Mouse (Mus musculus) heart, embryonic 11.5 days (tissue): ENCODE results near the gene Myo3b. TPM values are rescaled to one million over a fixed set of nuclear protein-coding genes. Genes with fewer than 3 reads are reported as not detected.

ENCODE experiments used
- ATAC-seq: fragments of 200-750 bp; cut with Nextera tagmentation; replicated peaks from 2 replicates; pipeline ENCODE4 v1.8.0; 2017; ENCODE audit warnings: moderate library complexity; ENCODE audit not compliant: insufficient number of reproducible peaks, low FRiP score, low TSS enrichment
- H3K27ac ChIP-seq: fragments of 300-500 bp; sonication (generic); 2 replicates; pipeline ENCODE4 v1.5.1; 2014; ENCODE audit warnings: mild to moderate bottlenecking, low read depth, low read length
- H3K27me3 ChIP-seq: fragments of 300-500 bp; sonication (generic); 2 replicates; pipeline ENCODE4 v1.6.1; 2014; ENCODE audit warnings: mild to moderate bottlenecking, low read length, mixed read lengths; ENCODE audit not compliant: control insufficient read depth, insufficient read depth
- H3K36me3 ChIP-seq: fragments of 300-500 bp; sonication (generic); 2 replicates; pipeline ENCODE4 v1.6.1; 2014; ENCODE audit warnings: mild to moderate bottlenecking, low read length, moderate library complexity, mixed read lengths; ENCODE audit not compliant: control insufficient read depth, insufficient read depth
- H3K4me1 ChIP-seq: fragments of 300-500 bp; sonication (generic); 2 replicates; pipeline ENCODE4 v1.6.1; 2014; ENCODE audit warnings: low read length; ENCODE audit not compliant: control insufficient read depth, insufficient read depth
- H3K4me2 ChIP-seq: fragments of 300-500 bp; sonication (generic); 2 replicates; pipeline ENCODE4 v1.6.1; 2014; ENCODE audit warnings: mild to moderate bottlenecking, moderate library complexity
- H3K4me3 ChIP-seq: fragments of 300-500 bp; sonication (generic); 2 replicates; pipeline ENCODE4 v1.5.1; 2014; ENCODE audit warnings: low read depth, low read length
- H3K9ac ChIP-seq: fragments of 300-500 bp; sonication (generic); 2 replicates; pipeline ENCODE4 v1.6.1; 2014; ENCODE audit warnings: mild to moderate bottlenecking, low read depth, low read length, moderate library complexity
- H3K9me3 ChIP-seq: fragments of 300-500 bp; sonication (generic); replicated peaks from 2 replicates; pipeline ENCODE4 v1.6.1; 2016; ENCODE audit warnings: low read length; ENCODE audit not compliant: control insufficient read depth
- WGBS: fragments of 180-500 bp; shearing (Covaris S2); extraction: QIAGEN DNeasy Blood & Tissue Kit; methylation state at CpG from one replicate; pipeline ENCODE4 v1.1.7; 2014; ENCODE audit not compliant: insufficient replicate concordance; 5-methylcytosine and 5-hydroxymethylcytosine counted together
- polyA plus RNA-seq: library from polyadenylated mRNA; unstranded; fragments of >200 nt; fragmentation: Nextera tagmentation; extraction: Ambion mirVana; gene quantifications from 2 replicates; pipeline ENCODE4 v1.2.1, GENCODE M21; 2014

The Myo3b gene
- polyA plus RNA-seq, 1 experiment from 2014 or later: 0.30 TPM

DNA sequence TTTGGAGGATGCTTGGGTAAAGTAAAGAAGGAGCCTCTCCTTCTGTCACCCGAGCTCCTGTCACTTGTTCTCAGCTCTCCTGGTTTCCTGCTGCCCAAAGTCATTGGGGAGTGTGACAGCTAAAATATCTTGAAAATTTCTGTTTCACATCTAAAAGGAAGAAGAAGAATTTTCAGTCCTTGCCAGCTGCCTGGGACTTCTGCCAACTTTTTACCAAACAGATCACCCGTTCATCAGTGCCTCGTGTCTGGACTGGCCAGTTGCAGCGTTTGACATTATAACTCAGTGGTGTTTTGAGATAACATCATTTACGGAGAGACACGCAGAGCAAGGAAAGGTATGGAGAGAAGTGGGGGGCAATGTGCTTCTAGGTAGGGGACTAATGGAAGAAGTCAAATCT, 20.7 kb upstream of the Myo3b start:
- peak overlapping the region; percentile 15; the same call in 1 of the 2 replicates for H3K27ac ChIP-seq
- no peak overlapping the region for H3K9ac ChIP-seq
- WGBS: 62% methylated on average over 6 of the region's 6 CpGs
- no peaks in the 10 kb centered on the region for H3K27me3 ChIP-seq
- peaks cover 14% of the 10 kb centered on the region for H3K36me3 ChIP-seq
- H3K4me1 ChIP-seq: peaks cover 6% of the 10 kb centered on the region; the same call in 1 of the 2 replicates
- no peak for ATAC-seq
- no peaks in the 10 kb centered on the region for H3K9me3 ChIP-seq
- H3K4me3 ChIP-seq: no peak overlapping the region
- H3K4me2 ChIP-seq: no peak overlapping the region

DNA sequence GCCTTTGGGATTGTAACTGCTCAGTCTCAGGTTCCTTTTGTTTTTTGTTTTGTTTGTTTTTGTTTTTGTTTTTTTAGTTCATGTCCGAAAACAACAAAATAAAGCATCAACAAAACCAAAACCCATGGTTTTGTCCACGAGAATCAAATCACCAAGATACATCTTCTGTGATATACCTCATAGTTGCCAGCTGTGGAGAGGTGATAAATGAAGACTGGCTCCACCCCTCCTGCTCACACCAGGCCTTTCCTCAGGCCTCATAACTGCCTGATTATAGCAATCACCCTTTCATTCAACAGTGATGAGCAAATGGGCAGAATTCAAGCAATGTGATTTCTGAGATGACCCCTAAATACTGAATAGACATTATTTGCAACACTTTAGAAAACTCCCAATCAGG, 14.5 kb upstream of the Myo3b start:
- Histone ChIP-seq H3K4me2 (no peak overlapping the region), H3K4me3 (no peak overlapping the region), H3K9me3 (no peaks in the 10 kb centered on the region), H3K4me1 (no peaks in the 10 kb centered on the region), H3K27me3 (no peaks in the 10 kb centered on the region), H3K36me3 (peaks cover 11% of the 10 kb centered on the region), H3K27ac (no peak overlapping the region), H3K9ac (no peak overlapping the region)
- WGBS: 74% methylated on average over 2 of the region's 2 CpGs
- ATAC-seq: no peak

DNA sequence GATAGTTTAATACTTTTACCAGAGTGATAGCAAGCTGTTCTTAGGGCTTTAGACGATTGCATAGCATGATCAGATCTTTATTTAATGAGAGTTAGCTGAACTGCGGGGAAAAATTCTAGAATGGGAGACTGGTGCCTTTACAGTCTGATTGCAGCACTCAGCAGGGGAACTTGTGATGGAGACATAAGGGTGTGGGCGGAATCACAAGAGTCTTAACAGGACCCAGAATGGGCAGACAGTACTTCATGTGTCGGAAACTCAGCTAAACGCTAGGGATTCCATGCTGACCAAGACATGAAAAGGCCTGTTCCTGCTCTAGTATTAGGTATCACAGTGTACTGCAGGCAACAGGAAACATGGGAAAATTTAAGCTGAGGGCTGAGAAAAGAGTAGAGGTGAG, 13.2 kb upstream of the Myo3b start:
- WGBS: 89% methylated on average over 5 of the region's 5 CpGs

DNA sequence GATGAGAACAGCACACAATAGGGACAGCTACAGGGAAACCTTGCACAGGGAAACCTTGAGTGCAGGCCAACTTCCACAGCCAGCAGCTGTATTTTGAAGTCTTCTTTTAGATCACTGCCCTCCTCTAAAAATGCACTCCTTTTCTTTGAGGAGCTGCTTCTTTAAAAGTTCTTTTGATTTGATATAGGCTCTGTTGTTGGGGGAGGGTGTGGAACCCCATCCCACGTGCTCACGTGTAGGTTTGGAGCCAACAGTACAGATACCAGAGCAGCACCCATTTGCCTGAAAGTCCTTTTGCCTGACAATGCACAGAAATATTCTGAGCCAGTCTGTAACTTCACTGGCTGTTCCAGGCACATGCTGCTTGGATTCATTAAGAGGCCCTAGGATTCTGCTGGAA, 7.5 kb upstream of the Myo3b start:
- 82% methylated on average over 2 of the region's 2 CpGs for WGBS
- no peak for ATAC-seq
- H3K9ac ChIP-seq: no peak overlapping the region
- no peaks in the 10 kb centered on the region for H3K9me3 ChIP-seq
- no peak overlapping the region for H3K4me3 ChIP-seq
- H3K4me2 ChIP-seq: no peak overlapping the region
- no peaks in the 10 kb centered on the region for H3K27me3 ChIP-seq
- no peaks in the 10 kb centered on the region for H3K4me1 ChIP-seq
- H3K27ac ChIP-seq: no peak overlapping the region
- peaks cover 2% of the 10 kb centered on the region; the same call in 1 of the 2 replicates for H3K36me3 ChIP-seq

More for the DNA sequence above, 13.2 kb upstream of the Myo3b start:
- Histone ChIP-seq H3K4me3 (no peak overlapping the region), H3K27ac (no peak overlapping the region), H3K36me3 (peaks cover 8% of the 10 kb centered on the region), H3K27me3 (no peaks in the 10 kb centered on the region), H3K4me1 (no peaks in the 10 kb centered on the region), H3K4me2 (no peak overlapping the region), H3K9ac (no peak overlapping the region), H3K9me3 (no peaks in the 10 kb centered on the region)
- no peak for ATAC-seq

DNA sequence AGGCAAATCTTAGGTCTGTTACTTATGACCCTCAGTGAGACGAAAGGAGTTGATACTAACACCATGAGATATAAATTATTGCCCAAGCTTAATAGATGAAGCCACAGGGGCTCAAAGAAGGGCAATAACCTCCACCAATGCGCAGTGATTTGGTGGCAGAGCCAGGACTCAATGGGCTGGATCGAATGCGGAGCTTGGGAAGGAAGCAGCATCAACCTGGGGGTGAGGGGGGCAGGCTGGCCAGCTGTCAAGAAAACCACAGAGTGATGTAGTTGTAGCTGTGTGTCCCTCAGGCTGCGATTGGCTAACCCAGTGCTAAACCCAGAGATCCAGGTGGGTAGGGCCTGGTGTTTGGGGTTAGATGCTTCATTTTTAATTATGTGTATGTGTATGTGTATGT, 4.0 kb upstream of the Myo3b start:
- Histone ChIP-seq H3K4me1 (no peaks in the 10 kb centered on the region), H3K27me3 (no peaks in the 10 kb centered on the region), H3K4me3 (no peak overlapping the region), H3K4me2 (no peak overlapping the region), H3K9me3 (no peaks in the 10 kb centered on the region), H3K9ac (no peak overlapping the region), H3K36me3 (no peaks in the 10 kb centered on the region), H3K27ac (no peak overlapping the region)
- ATAC-seq: no peak
- WGBS: 78% methylated on average over 5 of the region's 5 CpGs

DNA sequence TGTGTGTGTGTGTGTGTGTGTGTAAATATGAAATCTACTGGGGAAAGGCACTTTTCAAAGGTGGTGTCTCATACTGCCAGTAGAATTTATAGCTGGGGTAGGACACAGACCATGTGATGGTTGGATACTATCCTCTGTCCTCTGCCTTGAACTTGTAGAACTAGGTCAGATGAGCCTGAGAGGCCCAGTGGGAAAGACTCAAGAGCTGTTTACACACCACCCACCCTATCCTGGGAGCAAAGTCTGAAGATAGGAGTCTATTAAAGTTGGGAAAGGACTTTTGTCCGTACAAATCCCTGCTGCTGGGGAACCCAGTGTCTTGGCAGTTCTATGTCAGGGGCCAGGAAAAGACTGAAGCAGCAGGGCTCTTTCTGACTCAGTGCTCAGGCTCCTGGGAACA, 3.6 kb upstream of the Myo3b start:
- 62% methylated on average over 1 of the region's 1 CpGs for WGBS
- Histone ChIP-seq H3K36me3 (no peaks in the 10 kb centered on the region), H3K9ac (no peak overlapping the region)

DNA sequence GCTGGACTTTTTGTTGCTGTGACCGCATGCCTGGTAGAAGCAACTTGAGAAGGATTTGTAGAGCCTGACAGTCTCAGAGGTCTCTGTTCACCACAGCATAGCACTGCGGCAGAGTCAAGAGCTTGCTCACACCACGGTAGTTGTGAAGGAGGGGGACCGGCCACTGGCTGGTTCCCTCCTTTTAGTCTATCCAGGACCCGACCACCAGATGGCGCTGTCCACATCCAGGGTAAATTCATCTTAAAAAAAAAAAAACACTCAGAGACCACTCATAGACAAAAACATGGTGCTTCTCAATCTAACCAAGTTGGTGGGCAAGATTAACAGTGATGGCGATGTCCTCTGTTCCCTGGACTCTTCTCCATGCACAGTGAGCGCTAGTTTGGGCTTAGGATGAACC, 1.7 kb upstream of the Myo3b start:
- no peaks in the 10 kb centered on the region for H3K4me1 ChIP-seq
- H3K9ac ChIP-seq: no peak overlapping the region
- H3K9me3 ChIP-seq: no peaks in the 10 kb centered on the region
- ATAC-seq: no peak
- H3K36me3 ChIP-seq: no peaks in the 10 kb centered on the region
- no peak overlapping the region for H3K27ac ChIP-seq
- H3K27me3 ChIP-seq: no peaks in the 10 kb centered on the region
- no peak overlapping the region for H3K4me3 ChIP-seq
- WGBS: 71% methylated on average over 8 of the region's 8 CpGs
- H3K4me2 ChIP-seq: no peak overlapping the region

More for the DNA sequence above, 3.6 kb upstream of the Myo3b start:
- H3K4me2 ChIP-seq: no peak overlapping the region
- H3K4me1 ChIP-seq: no peaks in the 10 kb centered on the region
- no peaks in the 10 kb centered on the region for H3K27me3 ChIP-seq
- H3K4me3 ChIP-seq: no peak overlapping the region
- no peak for ATAC-seq
- H3K9me3 ChIP-seq: no peaks in the 10 kb centered on the region
- H3K27ac ChIP-seq: no peak overlapping the region

DNA sequence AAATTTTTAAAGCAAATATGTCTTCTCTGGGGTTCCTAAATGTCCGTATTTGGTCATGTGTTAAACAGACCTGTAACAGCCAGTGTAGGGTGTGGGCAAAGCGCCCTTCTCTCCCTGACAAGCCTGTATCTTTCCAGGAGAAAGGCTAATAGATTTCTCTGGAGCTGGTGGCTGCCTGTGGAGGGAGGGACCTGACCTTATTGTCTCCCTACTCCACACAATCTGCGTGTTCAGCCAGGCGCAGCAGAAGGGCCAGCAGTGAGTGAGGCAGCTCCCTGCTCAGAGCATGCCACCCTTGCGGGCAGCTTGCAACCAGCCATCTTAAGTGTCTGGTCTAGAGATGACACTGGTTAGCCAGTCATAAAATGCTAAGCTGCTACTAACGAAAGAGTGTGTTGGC, 5.5 kb downstream of the Myo3b start:
- no peak for ATAC-seq
- H3K27ac ChIP-seq: no peak overlapping the region
- H3K9ac ChIP-seq: no peak overlapping the region
- H3K4me2 ChIP-seq: no peak overlapping the region
- H3K9me3 ChIP-seq: no peaks in the 10 kb centered on the region
- no peaks in the 10 kb centered on the region for H3K27me3 ChIP-seq
- no peaks in the 10 kb centered on the region for H3K4me1 ChIP-seq
- H3K4me3 ChIP-seq: no peak overlapping the region
- WGBS: 57% methylated on average over 6 of the region's 6 CpGs
- H3K36me3 ChIP-seq: no peaks in the 10 kb centered on the region

DNA sequence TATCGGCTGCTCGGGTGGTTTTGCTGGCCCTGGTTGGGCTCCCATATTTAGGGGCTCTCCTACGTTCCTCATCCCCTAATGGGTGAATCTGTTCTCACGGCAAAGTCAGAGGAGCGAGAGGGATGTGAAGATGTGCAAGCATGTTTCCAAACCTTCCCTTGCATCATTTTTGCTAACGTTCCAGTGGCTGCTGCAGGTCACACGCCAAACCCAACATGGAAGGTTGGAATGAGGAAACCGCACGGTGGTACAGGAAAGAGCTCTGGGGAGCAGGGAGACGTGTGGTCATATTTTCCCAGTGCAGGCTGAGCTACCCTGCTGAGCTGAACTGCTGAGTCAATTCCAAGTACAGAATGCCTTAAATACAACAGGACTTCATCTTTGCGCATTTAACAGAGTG, 8.9 kb downstream of the Myo3b start:
- WGBS: 83% methylated on average over 11 of the region's 11 CpGs
- no peak overlapping the region for H3K4me3 ChIP-seq
- H3K36me3 ChIP-seq: no peaks in the 10 kb centered on the region
- no peaks in the 10 kb centered on the region for H3K4me1 ChIP-seq
- no peak overlapping the region for H3K9ac ChIP-seq
- H3K27ac ChIP-seq: no peak overlapping the region
- H3K4me2 ChIP-seq: no peak overlapping the region
- H3K27me3 ChIP-seq: no peaks in the 10 kb centered on the region
- no peaks in the 10 kb centered on the region for H3K9me3 ChIP-seq
- ATAC-seq: no peak
